Mouse (Mus musculus) myocyte (in vitro differentiated cells): Measurements from ENCODE around the gene Atp5j2. TPM values are rescaled to one million over a fixed set of nuclear protein-coding genes. Genes with fewer than 3 reads are reported as not detected.

ENCODE experiments used
- H3K27me3 ChIP-seq: one replicate; pipeline ENCODE4 v1.6.1; 2011; ENCODE audit not compliant: control insufficient read depth, insufficient read depth, insufficient read length
- H3K36me3 ChIP-seq: one replicate; pipeline ENCODE4 v1.6.1; 2011; ENCODE audit not compliant: control insufficient read depth, insufficient read depth
- H3K4me2 ChIP-seq: one replicate; pipeline ENCODE4 v1.6.1; 2011; ENCODE audit warnings: low read depth, control low read depth
- H3K4me3 ChIP-seq: one replicate; pipeline ENCODE4 v1.5.1; 2011; ENCODE audit warnings: mild to moderate bottlenecking, control low read depth, moderate library complexity
- H3K79me2 ChIP-seq: one replicate; pipeline ENCODE4 v1.6.1; 2011; ENCODE audit not compliant: control insufficient read depth, insufficient read depth
- H3ac ChIP-seq: one replicate; pipeline ENCODE4 v1.6.1; 2011; ENCODE audit not compliant: control insufficient read depth, insufficient read length
- CEBPB ChIP-seq: IDR thresholded peaks from 2 replicates; pipeline ENCODE4 v1.6.1; 2011; ENCODE audit warnings: mild to moderate bottlenecking, moderate library complexity; ENCODE audit not compliant: poor library complexity, insufficient read depth, severe bottlenecking
- E2F4 ChIP-seq: IDR thresholded peaks from one replicate; pipeline ENCODE4 v1.6.1; 2011; ENCODE audit warnings: mild to moderate bottlenecking, control low read depth, moderate library complexity; ENCODE audit not compliant: insufficient read depth
- MAX ChIP-seq: IDR thresholded peaks from one replicate; pipeline ENCODE4 v1.6.1; 2011; ENCODE audit warnings: low read depth, mild to moderate bottlenecking, control low read depth
- MYOD1 ChIP-seq, 3 experiments: IDR thresholded peaks; one replicate each; pipeline ENCODE4 v1.6.1; 2011; ENCODE audit warnings: control low read depth in 2 of 3, low read depth in 2 of 3, mild to moderate bottlenecking in 2 of 3, moderate library complexity in 1 of 3; ENCODE audit not compliant: insufficient read length in 2 of 3, control insufficient read depth in 1 of 3
- MYOG ChIP-seq, 3 experiments: IDR thresholded peaks; one replicate each; pipeline ENCODE4 v1.6.1; 2011; ENCODE audit warnings: control low read depth in 2 of 3, low read depth in 2 of 3, mild to moderate bottlenecking in 2 of 3; ENCODE audit not compliant: insufficient read length in 2 of 3, control insufficient read depth in 1 of 3, insufficient read depth in 1 of 3
- POLR2A ChIP-seq: IDR thresholded peaks from one replicate; pipeline ENCODE4 v1.6.1; 2011; ENCODE audit warnings: low read depth, mild to moderate bottlenecking, control low read depth, moderate library complexity; ENCODE audit not compliant: insufficient read length
- POLR2AphosphoS2 ChIP-seq: IDR thresholded peaks from one replicate; pipeline ENCODE4 v1.6.1; 2011; ENCODE audit warnings: low read depth, control low read depth; ENCODE audit not compliant: insufficient read length
- REST ChIP-seq: IDR thresholded peaks from one replicate; pipeline ENCODE4 v1.6.1; 2011; ENCODE audit warnings: mild to moderate bottlenecking, control low read depth, moderate library complexity; ENCODE audit not compliant: insufficient read depth, insufficient read length
- SRF ChIP-seq: IDR thresholded peaks from one replicate; pipeline ENCODE4 v1.6.1; 2011; ENCODE audit warnings: low read depth; ENCODE audit not compliant: control insufficient read depth, insufficient read length
- TCF12 ChIP-seq: IDR thresholded peaks from one replicate; pipeline ENCODE4 v1.6.1; 2011; ENCODE audit warnings: mild to moderate bottlenecking, control low read depth; ENCODE audit not compliant: poor library complexity, insufficient read depth, severe bottlenecking
- TCF3 ChIP-seq: IDR thresholded peaks from one replicate; pipeline ENCODE4 v1.6.1; 2011; ENCODE audit warnings: low read depth, control low read depth; ENCODE audit not compliant: insufficient read length
- USF1 ChIP-seq: IDR thresholded peaks from one replicate; pipeline ENCODE4 v1.6.1; 2011; ENCODE audit warnings: low read depth, mild to moderate bottlenecking, control low read depth, moderate library complexity
- polyA plus RNA-seq: library from polyadenylated mRNA; unstranded; fragments of >200 nt; fragmentation: generic; extraction: Trizol; gene quantifications from one replicate; pipeline ENCODE4 v1.2.1, GENCODE M21; 2012; ENCODE audit warnings: missing spikeins

Gene Atp5j2
- polyA plus RNA-seq, 1 experiment = 683 TPM

DNA sequence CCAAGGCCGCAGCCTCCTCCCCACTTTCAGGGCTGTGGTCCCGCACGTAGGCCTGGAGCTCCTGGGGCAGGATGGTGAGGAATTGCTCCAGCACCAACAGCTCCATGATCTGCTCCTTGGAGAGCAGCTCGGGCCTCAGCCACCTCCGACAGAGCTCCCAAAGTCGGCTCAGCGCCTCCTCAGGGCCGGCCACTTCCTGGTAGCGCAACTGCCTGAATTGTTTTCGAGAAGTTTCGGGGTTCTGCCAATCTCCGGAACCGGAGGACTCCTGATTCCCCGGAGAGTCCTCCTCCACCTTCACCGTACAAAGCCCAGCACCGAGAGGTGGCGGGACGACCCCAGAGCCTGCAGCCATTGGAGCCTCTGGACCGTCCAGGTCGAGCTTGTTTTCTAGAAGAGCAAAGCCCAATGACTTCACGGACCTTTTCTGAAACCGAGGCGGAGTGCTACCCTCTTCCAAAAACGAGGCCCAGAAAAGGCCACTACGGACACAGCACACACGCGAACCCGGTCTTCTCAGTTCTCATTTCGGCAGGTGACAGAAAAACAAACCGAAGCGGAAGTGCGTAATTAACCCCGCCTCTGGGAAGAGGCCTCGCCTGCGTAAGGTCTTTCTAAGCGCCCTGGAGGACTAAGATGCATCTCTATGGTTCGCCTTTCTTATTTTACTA, 9.6 kb upstream of the Atp5j2 start, which contains the start of gene Zkscan14:
TSS of gene Zkscan14 (minus strand) at position 548 of the 671 bp plus-strand sequence.
- Histone ChIP-seq H3K4me2 (peak within 1 kb of the TSS; percentile 77), H3K4me3 (peak within 1 kb of the TSS; percentile 65), H3K36me3 (no peaks in the 10 kb centered on the region), H3K79me2 (peaks cover 6% of the 10 kb centered on the region), H3K27me3 (no peaks in the 10 kb centered on the region), H3ac (peak within 1 kb of the TSS; percentile 19)
- TF ChIP-seq TCF3 = no peak
- TF ChIP-seq REST = no peak
- no peak for TF ChIP-seq E2F4
- TF ChIP-seq POLR2A = peak; percentile 45

DNA sequence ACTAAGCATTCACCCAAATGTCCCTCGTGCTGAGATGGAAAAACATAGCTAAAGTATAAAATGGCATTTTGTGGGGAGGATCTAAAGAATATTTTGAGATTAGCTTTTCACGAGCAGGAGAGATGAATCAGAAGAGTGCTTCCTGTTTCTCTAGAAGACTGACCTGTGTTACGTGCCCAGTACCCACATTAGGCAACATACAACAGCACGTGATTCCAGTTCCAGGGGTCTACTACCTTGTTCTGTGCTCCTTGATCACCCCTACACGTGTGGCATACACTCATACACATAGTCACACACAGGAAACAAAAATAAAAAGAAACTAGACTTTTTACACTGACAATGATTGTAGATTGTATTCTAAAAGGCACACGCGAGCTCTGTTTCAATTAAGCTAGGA, 8.5 kb upstream of the Atp5j2 start:
- H3ac ChIP-seq = no peak overlapping the region
- H3K4me3 ChIP-seq = peak overlapping the region; percentile 65
- H3K27me3 ChIP-seq = no peaks in the 10 kb centered on the region
- TF ChIP-seq TCF3 (no peak), CEBPB (no peak), MYOD1 (IDR thresholded peaks at IDR 0.05; ENCODE audit: control insufficient read depth in 1 of 3, insufficient read length in 2 of 3, low read depth in 2 of 3) (no peak), REST (no peak), USF1 (no peak)
- peaks cover 3% of the 10 kb centered on the region for H3K36me3 ChIP-seq
- H3K79me2 ChIP-seq = no peaks in the 10 kb centered on the region
- peak overlapping the region; percentile 77 for H3K4me2 ChIP-seq

DNA sequence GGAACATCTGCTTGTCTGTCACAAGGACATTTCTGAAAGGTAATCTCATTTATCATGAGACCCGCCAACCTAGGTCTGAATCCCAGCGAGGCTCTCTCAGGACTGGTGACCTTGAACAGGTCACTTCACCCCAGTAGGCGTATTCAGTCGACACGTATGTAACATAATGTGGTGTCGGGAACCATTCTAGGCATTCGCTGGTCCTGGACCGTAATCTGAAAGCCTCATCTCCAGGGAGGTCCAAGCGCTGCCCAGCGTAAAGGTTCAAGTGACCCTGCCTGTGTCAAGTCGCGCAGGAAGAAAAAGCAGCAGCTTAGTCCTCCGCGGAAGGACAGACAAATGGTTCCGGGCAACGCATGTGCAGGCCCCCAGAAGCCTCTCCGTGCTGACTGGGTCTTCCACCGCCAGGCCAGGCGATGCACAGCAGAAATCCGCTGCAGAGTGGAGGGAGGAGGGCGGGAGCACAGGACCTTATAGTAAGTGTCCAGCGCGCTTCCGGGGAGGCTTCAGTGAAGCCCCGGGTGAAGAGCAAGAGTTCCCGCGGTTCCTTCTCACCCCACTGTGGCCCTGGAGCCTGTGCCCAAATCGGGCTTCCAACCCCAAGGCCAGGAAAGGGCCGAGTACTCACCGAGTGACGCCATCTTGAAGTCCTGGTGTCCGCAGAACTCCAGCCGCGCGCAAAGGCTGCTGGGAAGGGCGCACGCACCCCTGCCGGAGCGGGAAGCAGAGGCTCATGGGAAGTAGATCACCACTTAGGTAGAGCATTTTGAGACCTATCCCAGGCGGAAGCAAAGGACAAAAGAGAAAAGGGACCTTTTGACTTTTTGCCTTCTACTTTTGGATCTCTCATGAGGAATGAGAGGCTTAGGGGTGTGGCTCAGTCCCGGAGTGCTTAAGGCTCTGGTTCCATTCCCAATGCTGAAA, 725 bp downstream of the Atp5j2 start:
- Histone ChIP-seq H3K4me2 (peak overlapping the region; percentile 96), H3K79me2 (peaks cover 51% of the 10 kb centered on the region), H3K27me3 (no peaks in the 10 kb centered on the region), H3K36me3 (peaks cover 13% of the 10 kb centered on the region), H3ac (peak overlapping the region; percentile 34), H3K4me3 (peak overlapping the region; percentile 96)
- TF ChIP-seq MAX (no peak), POLR2AphosphoS2 (peak; percentile 90), E2F4 (peak; percentile 48), POLR2A (peak; percentile 91)

DNA sequence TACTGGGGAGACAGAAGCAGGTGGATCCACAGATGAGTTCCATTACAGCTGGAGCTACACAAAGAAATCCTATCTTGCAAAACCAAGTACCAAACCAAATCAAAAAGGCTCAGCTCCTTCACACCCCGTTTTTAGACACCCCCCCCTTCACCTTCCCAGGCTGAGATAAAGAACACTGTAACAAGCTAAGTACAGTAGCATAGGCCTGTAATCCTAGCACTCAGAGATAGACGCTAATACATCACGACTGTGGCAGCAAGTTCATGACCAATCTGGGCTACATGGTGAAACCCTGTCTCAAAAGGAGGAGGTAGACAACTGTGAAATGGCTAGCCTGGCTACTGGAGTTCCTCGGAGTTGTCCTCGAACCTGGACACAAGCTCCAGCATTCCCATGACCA, 1.5 kb downstream of the Atp5j2 start:
- TF ChIP-seq POLR2A (no peak), CEBPB (no peak), USF1 (no peak)
- peak overlapping the region; percentile 34 for H3ac ChIP-seq
- peaks cover 52% of the 10 kb centered on the region for H3K79me2 ChIP-seq
- no peaks in the 10 kb centered on the region for H3K27me3 ChIP-seq
- peak overlapping the region; percentile 96 for H3K4me3 ChIP-seq
- peaks cover 10% of the 10 kb centered on the region for H3K36me3 ChIP-seq
- H3K4me2 ChIP-seq = peak overlapping the region; percentile 96

DNA sequence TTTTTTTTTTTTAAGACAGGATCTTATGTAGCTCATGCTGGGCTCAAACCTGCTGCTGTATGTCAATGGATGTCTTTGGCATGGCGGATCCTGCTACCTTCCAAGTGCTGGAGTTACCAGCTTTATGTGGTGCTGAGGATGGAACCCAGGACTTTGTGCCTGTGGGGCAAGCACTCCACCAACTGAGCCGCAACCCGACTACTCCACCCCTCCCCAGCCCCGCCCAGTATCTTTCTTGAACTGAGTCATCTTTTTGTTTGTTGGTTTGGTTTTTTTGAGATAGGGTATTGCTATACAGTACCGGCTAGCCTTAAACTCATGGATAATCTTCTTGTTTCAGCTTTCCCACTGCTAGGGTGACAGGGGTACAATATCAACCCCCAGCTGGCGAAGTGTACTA, 2.4 kb downstream of the Atp5j2 start:
- H3K36me3 ChIP-seq = peaks cover 14% of the 10 kb centered on the region
- no peaks in the 10 kb centered on the region for H3K27me3 ChIP-seq

DNA sequence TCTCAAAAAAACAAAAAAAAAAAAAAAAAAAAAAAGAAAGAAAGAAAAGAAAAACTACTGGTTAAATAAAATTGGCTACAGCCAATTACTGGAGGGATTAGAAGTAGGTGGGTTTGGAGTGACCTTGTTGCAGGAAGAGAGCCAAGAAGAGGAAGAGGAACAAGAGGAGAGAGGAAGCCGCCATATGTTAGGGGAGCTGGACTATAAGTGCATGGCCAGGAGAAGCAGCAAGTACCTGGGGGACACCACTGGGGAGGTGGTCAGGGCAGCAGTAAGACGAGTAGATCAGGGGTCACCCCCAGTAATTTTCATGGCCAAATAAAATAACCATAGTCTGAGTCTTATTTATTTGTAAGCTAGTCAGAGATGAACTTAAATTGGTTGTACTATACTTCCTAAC, 6.6 kb downstream of the Atp5j2 start:
- Histone ChIP-seq H3K4me3 (no peak overlapping the region), H3K36me3 (peaks cover 15% of the 10 kb centered on the region), H3K4me2 (no peak overlapping the region), H3K79me2 (peaks cover 40% of the 10 kb centered on the region), H3ac (no peak overlapping the region), H3K27me3 (no peaks in the 10 kb centered on the region)
- TF ChIP-seq E2F4 (no peak), USF1 (no peak), TCF3 (no peak), MAX (no peak), TCF12 (no peak)

More for the DNA sequence above, 2.4 kb downstream of the Atp5j2 start:
- Histone ChIP-seq H3ac (no peak overlapping the region), H3K79me2 (peaks cover 52% of the 10 kb centered on the region), H3K4me2 (peak overlapping the region; percentile 96), H3K4me3 (peak overlapping the region; percentile 96)
- TF ChIP-seq CEBPB (no peak), REST (no peak), MYOG (IDR thresholded peaks at IDR 0.05; ENCODE audit: control insufficient read depth in 1 of 3, insufficient read depth in 1 of 3, insufficient read length in 2 of 3, low read depth in 2 of 3) (no peak), E2F4 (no peak), MAX (no peak), POLR2A (no peak), SRF (no peak)
